ENCODE assay signal across 12 mouse cellular contexts in genomic region chr13:9142371-9142770, GRCm38 (mm10). TPM values are rescaled to one million over a fixed set of nuclear protein-coding genes. Genes with fewer than 3 reads are reported as not detected.
DNase-seq lines count a peak whose midpoint lies in the region; ATAC-seq and TF ChIP-seq lines count a peak whose summit lies in the region.
"Had no signal": no experiment of that assay in that cellular context is flagged by ENCODE, and none has a peak within 500 bp of the region (broad histone marks: within the 10 kb centered on the region; RNA-seq: fewer than 3 reads in every experiment).

No protein-coding gene starts in this region.

- no peak overlapping the region for H3K27ac ChIP-seq in forebrain, embryonic 11.5 days (ENCODE audit: low read depth, low read length)
- no peak overlapping the region for H3K27ac ChIP-seq in forebrain, embryonic 16.5 days (ENCODE audit: low read length)
- no peak overlapping the region for H3K27ac ChIP-seq in neural tube, embryonic 12.5 days
- H3K27ac ChIP-seq in neural tube, embryonic 15.5 days (replicated peaks), result no peak overlapping the region
- H3K27ac ChIP-seq in forebrain, embryonic 13.5 days, result no peak overlapping the region
- no peak overlapping the region for H3K27ac ChIP-seq in left cerebral cortex, adult 2 months
- H3K27ac ChIP-seq in stomach, postnatal 0 days (replicated peaks), result no peak overlapping the region

- TF ChIP-seq EP300 in stomach, postnatal 0 days (optimal IDR thresholded peaks at IDR 0.05), result no peak

- no peaks in the 10 kb centered on the region for H3K4me1 ChIP-seq in forebrain, embryonic 11.5 days (replicated peaks; ENCODE audit: control insufficient read depth, insufficient read depth, low read length)
- H3K4me1 ChIP-seq in forebrain, embryonic 16.5 days (replicated peaks; ENCODE audit: control insufficient read depth, insufficient read depth, low read length), result no peaks in the 10 kb centered on the region
- H3K4me1 ChIP-seq in neural tube, embryonic 12.5 days, result peaks cover 5% of the 10 kb centered on the region; the same call in 1 of the 2 replicates
- H3K4me1 ChIP-seq in neural tube, embryonic 15.5 days, result no peaks in the 10 kb centered on the region
- peaks cover 7% of the 10 kb centered on the region for H3K4me1 ChIP-seq in forebrain, embryonic 13.5 days
- H3K4me1 ChIP-seq in stomach, postnatal 0 days (replicated peaks; ENCODE audit: control insufficient read depth, insufficient read depth), result no peaks in the 10 kb centered on the region

- intact Hi-C loops in left cerebral cortex, adult 2 months (cut with DNase I), result no loop called here

- no peak overlapping the region for H3K4me3 ChIP-seq in forebrain, embryonic 11.5 days (ENCODE audit: low read depth, low read length)
- no peak overlapping the region for H3K4me3 ChIP-seq in forebrain, embryonic 16.5 days (replicated peaks; ENCODE audit: low read length)
- no peak overlapping the region for H3K4me3 ChIP-seq in neural tube, embryonic 12.5 days
- H3K4me3 ChIP-seq in neural tube, embryonic 15.5 days (replicated peaks), result no peak overlapping the region
- no peak overlapping the region for H3K4me3 ChIP-seq in forebrain, embryonic 13.5 days
- no peak overlapping the region for H3K4me3 ChIP-seq in left cerebral cortex, adult 2 months
- no peak overlapping the region for H3K4me3 ChIP-seq in stomach, postnatal 0 days (ENCODE audit: low read depth, low read length)

- no peak for DNase-seq in forebrain, embryonic 11.5 days (ENCODE audit: low spot score)
- no peak for DNase-seq in lung, postnatal 14 days
- no peak for DNase-seq in left cerebral cortex, adult 2 months (ENCODE audit: extremely low spot score in 1 of 2, low spot score in 2 of 2)
- DNase-seq in stomach, postnatal 0 days (ENCODE audit: low spot score), result no peak
- DNase-seq: adrenal gland, adult 8-10 months; cerebellum, postnatal 14 days; kidney, postnatal 36 days had no signal

- no peak overlapping the region for H3K9ac ChIP-seq in forebrain, embryonic 11.5 days (ENCODE audit: low read length)
- no peak overlapping the region for H3K9ac ChIP-seq in forebrain, embryonic 16.5 days (replicated peaks; ENCODE audit: low read depth, low read length)
- H3K9ac ChIP-seq in neural tube, embryonic 12.5 days, result no peak overlapping the region
- H3K9ac ChIP-seq in neural tube, embryonic 15.5 days (replicated peaks), result no peak overlapping the region
- H3K9ac ChIP-seq in forebrain, embryonic 13.5 days, result no peak overlapping the region
- H3K9ac ChIP-seq in stomach, postnatal 0 days (ENCODE audit: low read length), result no peak overlapping the region

- peak; percentile 74 for ATAC-seq in forebrain, embryonic 11.5 days (replicated peaks; ENCODE audit: low FRiP score)
- ATAC-seq in forebrain, embryonic 16.5 days, result no peak
- 0 out of 2 replicates have a peak, but pooled peaks have one; percentile 37 for ATAC-seq in neural tube, embryonic 12.5 days (ENCODE audit: low FRiP score, low read depth)
- ATAC-seq in neural tube, embryonic 15.5 days (ENCODE audit: low FRiP score), result no peak
- ATAC-seq in forebrain, embryonic 13.5 days, result peak; percentile 41; the same call in 1 of the 2 replicates
- no peak for ATAC-seq in stomach, postnatal 0 days (ENCODE audit: low FRiP score, low TSS enrichment)

- 9% methylated on average over 2 of the region's 2 CpGs for WGBS in forebrain, embryonic 11.5 days
- 6% methylated on average over 2 of the region's 2 CpGs for WGBS in forebrain, embryonic 16.5 days
- WGBS in neural tube, embryonic 12.5 days, result 18% methylated on average over 2 of the region's 2 CpGs
- WGBS in neural tube, embryonic 15.5 days, result 21% methylated on average over 2 of the region's 2 CpGs
- 5% methylated on average over 2 of the region's 2 CpGs for WGBS in forebrain, embryonic 13.5 days
- WGBS in stomach, postnatal 0 days, result 74% methylated on average over 2 of the region's 2 CpGs

- H3K4me2 ChIP-seq in forebrain, embryonic 11.5 days (ENCODE audit: low read depth, low read length, severe bottlenecking), result no peak overlapping the region
- H3K4me2 ChIP-seq in forebrain, embryonic 16.5 days (ENCODE audit: low read length), result no peak overlapping the region
- no peak overlapping the region for H3K4me2 ChIP-seq in neural tube, embryonic 12.5 days (replicated peaks)
- no peak overlapping the region for H3K4me2 ChIP-seq in neural tube, embryonic 15.5 days
- H3K4me2 ChIP-seq in forebrain, embryonic 13.5 days, result no peak overlapping the region
- H3K4me2 ChIP-seq in stomach, postnatal 0 days (replicated peaks; ENCODE audit: low read depth), result no peak overlapping the region
- H3K4me2 ChIP-seq: liver, embryonic 11.5 days had no signal

- no peak for TF ChIP-seq CTCF in left cerebral cortex, adult 2 months (IDR thresholded peaks at IDR 0.05)
- no peak for TF ChIP-seq CTCF in stomach, postnatal 0 days (IDR thresholded peaks at IDR 0.05; ENCODE audit: low read depth)

- no peaks in the 10 kb centered on the region for H3K27me3 ChIP-seq in forebrain, embryonic 11.5 days (ENCODE audit: control insufficient read depth, insufficient read depth, low read length)
- H3K27me3 ChIP-seq in forebrain, embryonic 16.5 days (replicated peaks; ENCODE audit: control insufficient read depth, insufficient read depth, low read length), result no peaks in the 10 kb centered on the region
- H3K27me3 ChIP-seq in neural tube, embryonic 12.5 days (replicated peaks), result no peaks in the 10 kb centered on the region
- H3K27me3 ChIP-seq in neural tube, embryonic 15.5 days (replicated peaks), result no peaks in the 10 kb centered on the region
- H3K27me3 ChIP-seq in forebrain, embryonic 13.5 days, result no peaks in the 10 kb centered on the region
- no peaks in the 10 kb centered on the region for H3K27me3 ChIP-seq in stomach, postnatal 0 days (ENCODE audit: control insufficient read depth, insufficient read depth, low read length)

- H3K36me3 ChIP-seq in forebrain, embryonic 11.5 days (ENCODE audit: control insufficient read depth, insufficient read depth, low read length), result peaks cover 3% of the 10 kb centered on the region; the same call in 1 of the 2 replicates
- H3K36me3 ChIP-seq in forebrain, embryonic 16.5 days (ENCODE audit: control insufficient read depth, insufficient read depth), result peaks cover 18% of the 10 kb centered on the region
- peaks cover 41% of the 10 kb centered on the region for H3K36me3 ChIP-seq in neural tube, embryonic 12.5 days
- H3K36me3 ChIP-seq in neural tube, embryonic 15.5 days, result peaks cover 63% of the 10 kb centered on the region
- H3K36me3 ChIP-seq in forebrain, embryonic 13.5 days (ENCODE audit: poor library complexity, severe bottlenecking), result peaks cover 82% of the 10 kb centered on the region
- peaks cover 15% of the 10 kb centered on the region for H3K36me3 ChIP-seq in stomach, postnatal 0 days (ENCODE audit: control insufficient read depth, insufficient read depth, low read length)

- H3K9me3 ChIP-seq in forebrain, embryonic 11.5 days (ENCODE audit: control insufficient read depth, low read length), result no peaks in the 10 kb centered on the region
- no peaks in the 10 kb centered on the region for H3K9me3 ChIP-seq in forebrain, embryonic 16.5 days (ENCODE audit: control insufficient read depth, low read length)
- no peaks in the 10 kb centered on the region for H3K9me3 ChIP-seq in neural tube, embryonic 12.5 days
- no peaks in the 10 kb centered on the region for H3K9me3 ChIP-seq in neural tube, embryonic 15.5 days (replicated peaks)
- H3K9me3 ChIP-seq in forebrain, embryonic 13.5 days (replicated peaks), result no peaks in the 10 kb centered on the region
- no peaks in the 10 kb centered on the region for H3K9me3 ChIP-seq in stomach, postnatal 0 days (ENCODE audit: control insufficient read depth, low read length)

RNA-seq across cellular contexts. Expression of gene Larp4b, which starts 48.7 kb away (rescaled TPM):
- 42.5 and 46.2 TPM in 2 replicates for polyA plus RNA-seq in forebrain, embryonic 11.5 days (2014; fragmentation: Nextera tagmentation; extraction: Ambion mirVana)
- 42.4 and 46.2 TPM in 2 replicates for polyA plus RNA-seq in forebrain, embryonic 16.5 days (2015; fragmentation: Nextera tagmentation; extraction: Ambion mirVana)
- polyA plus RNA-seq in neural tube, embryonic 12.5 days (2016; fragmentation: Nextera tagmentation; extraction: Ambion mirVana), result 34.2 and 34.5 TPM in 2 replicates
- polyA plus RNA-seq in neural tube, embryonic 15.5 days (2015; fragmentation: Nextera tagmentation; extraction: Ambion mirVana), result 32.7 and 34.6 TPM in 2 replicates
- 33.6 and 39.0 TPM in 2 replicates for polyA plus RNA-seq in forebrain, embryonic 13.5 days (2015; fragmentation: Nextera tagmentation; extraction: Ambion mirVana)
- total RNA-seq in left cerebral cortex, adult 2 months (2021), result 10 to 100 TPM; 70.5 to 76.6 TPM
- 28.4 and 29.0 TPM in 2 replicates for polyA plus RNA-seq in stomach, postnatal 0 days (2015; fragmentation: Nextera tagmentation; extraction: Ambion mirVana)

Comparison
In these comparisons a context has a peak if more than half of its experiments do, and no peak if none do; other contexts are left out.
1. ATAC-seq: peak in forebrain, embryonic 11.5 days (single experiment), neural tube, embryonic 12.5 days (single experiment) and forebrain, embryonic 13.5 days (single experiment); none in forebrain, embryonic 16.5 days (single experiment), neural tube, embryonic 15.5 days (single experiment) and stomach, postnatal 0 days (single experiment).